Mouse (Mus musculus) kidney, postnatal 4 days (tissue): ENCODE data around the gene Ddx5.
"Not testable (repeated sequence)": the region's sequence is repeated elsewhere in the genome, so short reads cannot be mapped to it uniquely, and the experiment has no call there.

Experiments
- DNase-seq, 2 experiments: peaks; one replicate each; pipeline ENCODE4 v3.0.0; 2021; ENCODE audit warnings: mixed read lengths in 2 of 2

Ddx5 gene

GRCm38 (mm10) chr11:106788775-106789459, at the start of gene Ddx5, which contains the start of gene Cep95:
Ddx5 (minus strand) TSS chr11:106789185.
Cep95 (plus strand) TSS chr11:106789252.
- peak; percentile 99 for DNase-seq

DNA sequence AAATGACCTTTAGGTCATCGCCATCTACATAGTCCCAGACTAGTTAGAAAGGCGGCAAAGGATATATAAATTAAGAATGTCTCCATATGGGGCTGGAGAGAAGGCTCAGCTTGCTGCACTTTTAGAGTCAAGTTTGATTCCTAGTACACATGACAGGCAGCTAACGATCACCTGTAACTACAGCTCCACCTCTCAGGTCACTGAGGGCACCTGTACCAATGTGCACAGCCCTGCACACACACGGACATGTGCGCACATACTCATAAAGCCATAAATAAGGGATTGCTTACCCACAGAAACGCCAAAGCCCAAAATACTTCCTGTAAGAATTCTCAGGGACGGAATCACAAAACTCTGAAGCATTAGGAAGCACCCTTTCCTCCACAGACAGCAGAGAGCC, 39.1 kb upstream of the Ddx5 start:
- DNase-seq: no peak

- DNase-seq: no peak
These were observed 35.4 kb upstream of the Ddx5 start for GRCm38 (mm10) chr11:106824403-106824802.

GRCm38 (mm10) chr11:106823741-106824140, 34.8 kb upstream of the Ddx5 start:
- DNase-seq: no peak

DNA sequence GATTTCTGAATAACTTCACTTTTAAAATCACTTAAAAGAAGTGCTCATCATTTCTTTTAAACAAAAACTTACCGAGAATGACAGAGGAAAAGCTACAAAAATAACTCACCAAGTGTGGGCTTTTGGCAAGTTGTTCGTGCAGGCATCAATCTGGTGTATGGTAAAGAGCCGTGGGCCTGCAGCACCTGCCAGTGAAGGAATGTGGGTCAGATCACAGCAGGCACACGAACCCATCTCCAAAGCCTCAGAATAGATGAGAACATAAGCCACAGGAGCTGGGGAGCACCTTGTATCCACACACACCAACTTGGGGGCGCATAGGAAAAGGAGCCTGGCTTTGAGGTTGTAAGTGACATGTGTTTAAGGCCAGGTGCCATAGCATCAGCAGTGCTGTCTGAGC, 33.9 kb upstream of the Ddx5 start:
- DNase-seq: no peak

DNA sequence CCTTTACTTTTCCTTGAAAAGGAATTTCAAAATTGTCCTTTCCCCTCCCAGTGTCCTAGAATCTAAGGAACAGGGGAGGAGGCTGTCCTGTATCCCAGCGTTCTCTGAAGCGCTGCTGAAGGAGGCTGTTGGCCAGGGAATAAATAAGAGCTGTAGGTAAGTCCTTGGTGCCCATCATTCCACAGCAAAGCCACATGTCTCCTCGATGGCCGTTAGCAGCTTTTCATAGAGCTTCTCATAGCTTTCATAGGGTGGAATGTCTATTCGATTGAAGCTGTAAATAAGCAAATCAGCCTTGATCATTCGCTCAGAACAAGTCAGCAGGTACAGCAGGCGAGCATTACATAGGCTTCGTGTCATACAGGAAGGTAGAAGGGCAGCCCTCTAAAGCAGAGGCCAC, 33.5 kb upstream of the Ddx5 start:
- no peak for DNase-seq

- no peak for DNase-seq
These were observed 32.4 kb upstream of the Ddx5 start for GRCm38 (mm10) chr11:106821397-106821796.

DNA sequence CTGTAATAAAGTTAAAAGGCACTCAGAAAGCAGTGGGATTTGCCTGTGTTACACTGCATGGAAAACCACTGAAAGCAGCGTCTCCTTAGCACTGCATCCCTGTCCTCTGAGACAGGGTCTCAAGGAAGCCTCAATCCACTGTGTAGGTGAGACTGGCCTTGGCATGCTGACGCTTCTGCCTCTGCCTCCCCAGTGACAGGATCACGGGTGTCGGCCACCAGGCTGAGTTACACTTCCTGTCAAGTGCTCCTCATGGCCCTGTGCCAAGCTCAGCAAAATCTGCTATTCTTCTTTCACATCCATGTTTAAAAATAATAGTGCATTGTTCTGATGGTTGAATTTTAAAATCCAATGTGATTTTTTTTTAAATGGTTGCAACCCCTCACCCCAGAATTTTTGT, 32.0 kb upstream of the Ddx5 start:
- peak; percentile 74 to 82 for DNase-seq

DNA sequence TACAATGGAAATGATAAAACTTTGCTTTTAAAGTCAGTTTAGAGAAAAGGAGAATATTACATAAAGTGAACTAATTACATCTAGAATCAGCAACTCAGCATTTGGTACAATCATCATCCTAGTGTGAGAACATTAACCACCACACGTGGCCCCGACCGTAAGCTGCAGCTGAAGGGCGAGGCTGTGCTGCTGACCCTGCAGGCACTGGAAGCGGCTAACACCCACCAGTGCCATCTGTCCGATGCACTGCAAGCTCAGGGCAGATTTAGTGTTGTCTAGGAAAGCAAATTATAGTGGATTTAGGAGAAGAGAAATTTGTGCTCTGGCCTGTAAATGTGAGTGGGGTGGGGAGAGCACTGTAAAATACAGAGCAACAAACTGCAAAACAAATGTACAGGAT, 31.3 kb upstream of the Ddx5 start:
- no peak for DNase-seq

DNA sequence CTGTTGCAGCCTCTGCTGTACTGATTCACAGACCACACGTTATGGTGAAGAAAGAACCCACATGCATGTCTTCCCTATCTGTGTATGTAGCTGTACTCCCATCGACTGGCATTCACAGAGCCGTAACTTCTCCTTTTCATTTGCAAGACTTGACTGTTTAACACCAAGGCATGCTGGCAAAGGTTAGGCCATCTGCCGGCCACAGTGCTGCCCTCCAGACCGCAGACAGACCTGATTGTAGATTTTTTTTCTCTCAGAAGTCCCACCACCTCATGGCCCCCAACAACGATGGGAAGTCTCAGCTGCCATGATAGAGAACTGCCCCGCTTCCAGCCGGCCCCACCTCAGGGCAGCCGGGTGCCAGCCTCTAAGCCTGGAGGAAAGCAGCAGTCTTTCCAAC, 30.6 kb upstream of the Ddx5 start:
- no peak for DNase-seq

- DNase-seq: peak in 1 of 2 experiments; percentile 39
These were observed 29.4 kb upstream of the Ddx5 start for GRCm38 (mm10) chr11:106818341-106818740.

DNA sequence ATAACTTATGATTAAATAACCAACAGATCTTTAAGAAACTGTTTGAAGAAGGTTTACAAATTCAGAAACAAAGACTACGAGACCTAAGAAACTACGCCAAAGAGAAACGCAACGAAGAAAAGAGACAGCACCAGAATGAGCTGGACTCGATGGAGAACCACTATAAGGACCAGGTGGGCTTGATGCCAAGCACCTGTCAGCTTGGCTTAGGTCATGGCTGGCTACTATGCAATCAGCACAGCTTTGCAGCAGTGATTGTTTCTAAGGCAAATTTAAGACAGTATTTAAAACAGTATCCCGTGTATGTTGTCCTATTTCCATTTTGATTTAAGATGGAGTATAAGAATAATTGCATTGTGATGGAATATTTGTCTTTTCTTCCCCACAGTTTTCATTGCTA, 28.8 kb upstream of the Ddx5 start:
- DNase-seq: no peak

GRCm38 (mm10) chr11:106817156-106817555, 28.2 kb upstream of the Ddx5 start:
- DNase-seq: no peak

GRCm38 (mm10) chr11:106816316-106816715, 27.3 kb upstream of the Ddx5 start:
- DNase-seq: peak; percentile 17 to 40

DNA sequence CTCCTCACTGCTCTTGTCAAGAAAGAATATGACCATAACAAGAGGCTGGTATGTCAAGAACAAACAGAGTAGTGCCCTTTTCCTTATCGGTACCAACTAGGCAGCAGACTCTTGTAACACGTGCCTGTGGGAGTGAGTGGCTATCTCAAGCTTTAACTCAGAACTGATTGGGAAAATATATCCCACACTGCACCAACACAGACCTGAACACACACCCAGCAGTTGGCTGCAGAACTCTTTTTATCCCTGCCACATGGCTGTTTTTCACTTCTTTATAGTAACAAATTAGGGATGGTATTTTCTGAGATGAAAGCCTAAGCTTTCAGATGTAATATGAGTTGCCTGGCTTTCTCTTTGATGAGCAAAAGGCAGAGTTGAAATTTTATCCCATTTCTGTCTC, 26.8 kb upstream of the Ddx5 start:
- DNase-seq: no peak

DNA sequence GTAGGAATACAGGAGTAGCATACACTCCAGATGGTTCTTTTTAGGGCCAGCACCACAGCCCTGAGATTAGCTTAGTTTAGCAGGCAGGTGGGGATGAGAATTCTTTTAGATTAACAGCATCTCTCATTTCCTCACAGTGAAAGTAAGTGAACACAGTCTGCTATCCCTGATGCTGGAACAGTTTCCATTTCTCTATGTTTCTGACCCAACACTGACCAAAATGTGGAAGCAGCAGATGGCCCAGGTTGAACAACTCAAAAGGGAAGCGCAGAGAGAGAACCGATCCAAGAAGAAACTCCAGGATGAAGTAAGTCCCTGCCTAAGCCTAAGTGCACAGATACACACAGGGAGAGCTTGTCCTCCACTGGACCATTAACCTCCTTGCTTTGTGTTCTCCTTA, 26.3 kb upstream of the Ddx5 start:
- no peak for DNase-seq

DNA sequence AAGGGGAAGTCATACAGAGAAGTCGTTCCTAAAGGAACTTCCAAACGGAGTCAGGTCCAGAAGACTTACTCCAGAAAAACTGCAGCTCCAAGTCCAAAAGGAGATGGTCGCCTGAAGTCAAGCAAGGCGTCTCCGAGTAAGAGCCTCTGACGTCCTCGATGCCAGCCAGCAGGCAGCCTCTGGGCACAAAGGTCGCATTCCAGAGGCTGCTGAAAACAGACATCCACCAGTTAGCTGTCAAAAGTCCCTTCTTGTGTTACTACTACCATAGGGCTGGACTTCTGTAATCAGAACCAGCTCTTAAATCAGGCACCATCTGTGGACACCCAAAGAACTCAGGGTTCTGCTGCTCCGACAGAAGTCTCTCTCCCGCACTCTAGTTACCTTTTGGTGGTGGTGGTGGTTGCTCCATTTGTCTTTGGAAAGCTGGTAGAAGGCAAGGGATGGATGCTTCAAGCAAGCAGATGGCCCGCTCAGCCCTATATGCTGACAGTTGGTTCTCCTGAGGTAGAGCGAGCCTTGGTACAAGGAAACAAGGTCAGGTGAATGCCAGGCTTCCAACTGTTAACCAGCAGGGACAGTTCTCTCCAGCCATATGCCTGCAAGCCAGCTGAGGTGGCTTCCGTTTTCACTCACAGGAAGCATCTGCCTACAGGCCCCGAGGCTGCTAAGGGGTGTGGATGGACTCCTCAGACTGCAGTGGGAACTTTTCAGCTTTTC, 25.8 kb upstream of the Ddx5 start:
- peak; percentile 20 to 51 for DNase-seq

GRCm38 (mm10) chr11:106812410-106813136, 23.6 kb upstream of the Ddx5 start:
- DNase-seq: no peak

- DNase-seq: not testable (repeated sequence)
These were observed 18.5 kb upstream of the Ddx5 start for GRCm38 (mm10) chr11:106807442-106807841.

GRCm38 (mm10) chr11:106802069-106802627, 13.2 kb upstream of the Ddx5 start:
- no peak for DNase-seq

DNA sequence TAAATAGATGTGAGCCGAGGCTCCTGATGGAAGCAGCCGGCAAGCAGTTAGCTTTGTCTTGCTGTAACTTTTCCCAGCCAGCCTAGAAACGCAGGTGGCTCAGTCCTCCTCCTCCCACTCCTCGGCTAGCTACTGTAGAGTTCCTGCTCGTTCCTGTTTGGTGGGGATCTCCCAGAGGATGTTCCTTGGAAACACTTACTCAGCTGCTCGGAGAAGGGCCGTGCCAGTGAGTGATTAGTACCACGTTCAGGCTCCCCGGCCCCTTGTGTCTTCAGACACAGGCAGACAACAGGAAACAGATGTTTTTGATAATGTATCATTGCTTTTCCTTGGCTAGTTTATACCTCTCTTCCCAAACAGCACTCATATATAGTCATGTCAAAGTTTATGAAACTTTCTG, 6.7 kb upstream of the Ddx5 start:
- DNase-seq: peak; percentile 18 to 43

- no peak for DNase-seq
These were observed 4.9 kb upstream of the Ddx5 start for GRCm38 (mm10) chr11:106793846-106794245.

GRCm38 (mm10) chr11:106789649-106790048, 664 bp upstream of the Ddx5 start:
- no peak for DNase-seq
